Mouse (Mus musculus) hematopoietic stem cell, adult 5-6 weeks (primary cell): ENCODE data around the gene Lrig3. TPM values are rescaled to one million over a fixed set of nuclear protein-coding genes. Genes with fewer than 3 reads are reported as not detected.

ENCODE experiments used
- ATAC-seq, 2 experiments: fragments of 125-278 bp in 1 of 2; replicated peaks in 1 of 2; 2 replicates each; pipeline ENCODE4 v1.8.0; 2016 to 2017; ENCODE audit warnings: inconsistent platforms in 2 of 2, mild to moderate bottlenecking in 2 of 2, moderate number of reproducible peaks in 2 of 2, low read depth in 1 of 2, moderate TSS enrichment in 1 of 2; ENCODE audit not compliant: low FRiP score in 2 of 2, poor library complexity in 2 of 2, severe bottlenecking in 2 of 2, insufficient read depth in 1 of 2, low TSS enrichment in 1 of 2
- total RNA-seq: library from RNA; stranded (forward); fragments of 172-1452, 232-1000 nt; gene quantifications from 2 replicates; pipeline ENCODE4 v1.2.3, GENCODE M21; 2017

Lrig3 gene
- total RNA-seq = 1.1 and 2.9 TPM in 2 replicates

GRCm38 (mm10) chr10:125965968-125966480, at the start of gene Lrig3:
Gene Lrig3, plus strand, starts transcription at chr10:125966168.
- ATAC-seq = peak; percentile 40 to 63; a peak in 3 of 4 replicates

GRCm38 (mm10) chr10:125916781-125917180, 49.2 kb upstream of the Lrig3 start:
- no peak for ATAC-seq

- no peak for ATAC-seq
Observed at GRCm38 (mm10) chr10:125917436-125917871, 48.5 kb upstream of the Lrig3 start.

GRCm38 (mm10) chr10:125918994-125919393, 47.0 kb upstream of the Lrig3 start:
- no peak for ATAC-seq

GRCm38 (mm10) chr10:125921654-125922446, 44.1 kb upstream of the Lrig3 start:
- no peak for ATAC-seq

- no peak for ATAC-seq
Observed at GRCm38 (mm10) chr10:125929961-125930360, 36.0 kb upstream of the Lrig3 start.

GRCm38 (mm10) chr10:125933388-125933787, 32.6 kb upstream of the Lrig3 start:
- ATAC-seq = 0 out of 4 replicates have a peak, but pooled peaks of 1 of the 2 experiments have one; percentile 12

GRCm38 (mm10) chr10:125934095-125934494, 31.9 kb upstream of the Lrig3 start:
- no peak for ATAC-seq

- ATAC-seq = peak; percentile 60 to 68
Observed at GRCm38 (mm10) chr10:125937517-125938497, 28.2 kb upstream of the Lrig3 start.

GRCm38 (mm10) chr10:125938528-125939402, 27.2 kb upstream of the Lrig3 start:
- ATAC-seq = no peak

GRCm38 (mm10) chr10:125940316-125941059, 25.5 kb upstream of the Lrig3 start:
- ATAC-seq = peak in 1 of 2 experiments; percentile 35; a peak in 1 of 4 replicates

- no peak for ATAC-seq
Observed at GRCm38 (mm10) chr10:125943098-125943497, 22.9 kb upstream of the Lrig3 start.

GRCm38 (mm10) chr10:125944762-125945504, 21.0 kb upstream of the Lrig3 start:
- no peak for ATAC-seq

GRCm38 (mm10) chr10:125948842-125949474, 17.0 kb upstream of the Lrig3 start:
- no peak for ATAC-seq

GRCm38 (mm10) chr10:125951633-125952032, 14.3 kb upstream of the Lrig3 start:
- ATAC-seq = no peak
